In genomic region chr8:119642960-119643359, GRCm38 (mm10) we compare ENCODE assay signal across 10 mouse cellular contexts.
"Had no signal": no experiment of that assay in that cellular context is flagged by ENCODE, and none has a peak within 500 bp of the region (broad histone marks: within the 10 kb centered on the region; RNA-seq: fewer than 3 reads in every experiment).

No protein-coding gene starts in this region.

- DNase-seq: lung, adult 2 months; lung, postnatal 14 days; lung, postnatal 36 days; right cerebral cortex, postnatal 14 days; thymus, adult 2 months; thymus, postnatal 25 days; thymus, postnatal 4 days had no signal

- ATAC-seq: lung, postnatal 0 days; midbrain, embryonic 13.5 days; midbrain, embryonic 15.5 days had no signal
